Mouse (Mus musculus) embryo, embryonic 11.5 days (tissue): ENCODE measurements around the gene Arl1.
"Not testable (repeated sequence)": the region's sequence is repeated elsewhere in the genome, so short reads cannot be mapped to it uniquely, and the experiment has no call there.

ENCODE experiments used
- DNase-seq: peaks from one replicate; pipeline ENCODE4 v3.0.0-alpha.2; 2012; ENCODE audit warnings: low read depth, low spot score

Arl1 gene

DNA sequence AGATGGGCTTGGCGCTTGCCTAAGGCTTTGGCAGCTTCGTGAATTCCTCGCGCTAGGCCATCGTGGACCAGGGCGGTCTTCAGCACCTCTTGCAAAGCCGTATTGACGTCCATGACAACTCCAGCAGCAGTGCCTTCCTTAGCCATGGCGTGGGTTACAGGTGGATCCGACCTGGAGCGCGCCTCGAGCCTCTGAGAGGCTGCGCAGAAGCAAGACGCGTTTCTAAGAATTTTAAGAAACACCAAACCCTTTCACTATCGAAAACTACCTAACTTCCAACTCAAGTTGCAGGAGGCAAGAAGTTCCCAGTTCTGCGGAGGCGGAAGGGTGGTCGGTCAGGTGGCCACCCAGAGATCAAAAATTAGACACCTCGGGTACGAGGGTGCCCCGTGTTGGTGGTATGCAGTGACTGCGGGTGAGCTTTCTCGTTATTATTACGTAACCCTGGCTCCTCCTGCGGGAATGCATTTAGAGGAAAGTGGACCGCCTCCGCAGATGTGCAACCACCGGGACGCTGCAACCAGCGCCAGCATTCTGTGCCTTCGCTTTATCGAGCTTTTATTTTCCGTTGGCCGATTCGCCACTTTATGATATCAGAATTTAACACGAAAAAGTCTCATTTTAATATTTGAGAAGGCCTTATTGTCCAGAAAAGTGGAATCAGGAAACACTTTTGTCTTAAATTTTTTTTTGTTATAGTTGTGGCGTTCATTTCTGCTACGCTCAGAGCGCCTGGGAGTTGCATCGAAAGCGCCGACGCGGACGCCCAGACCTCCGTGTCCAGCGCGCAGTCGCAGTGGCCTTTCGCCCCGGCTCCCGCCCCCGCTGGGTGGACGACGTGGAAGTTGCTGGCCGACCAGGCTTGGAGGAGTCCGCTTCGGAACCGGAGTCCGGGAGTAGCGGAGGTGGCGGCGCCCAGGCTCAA is at the start of gene Arl1:
Gene Arl1, plus strand, starts transcription at position 288 of the 925 bp plus-strand sequence.
- DNase-seq = peak; percentile 83

DNA sequence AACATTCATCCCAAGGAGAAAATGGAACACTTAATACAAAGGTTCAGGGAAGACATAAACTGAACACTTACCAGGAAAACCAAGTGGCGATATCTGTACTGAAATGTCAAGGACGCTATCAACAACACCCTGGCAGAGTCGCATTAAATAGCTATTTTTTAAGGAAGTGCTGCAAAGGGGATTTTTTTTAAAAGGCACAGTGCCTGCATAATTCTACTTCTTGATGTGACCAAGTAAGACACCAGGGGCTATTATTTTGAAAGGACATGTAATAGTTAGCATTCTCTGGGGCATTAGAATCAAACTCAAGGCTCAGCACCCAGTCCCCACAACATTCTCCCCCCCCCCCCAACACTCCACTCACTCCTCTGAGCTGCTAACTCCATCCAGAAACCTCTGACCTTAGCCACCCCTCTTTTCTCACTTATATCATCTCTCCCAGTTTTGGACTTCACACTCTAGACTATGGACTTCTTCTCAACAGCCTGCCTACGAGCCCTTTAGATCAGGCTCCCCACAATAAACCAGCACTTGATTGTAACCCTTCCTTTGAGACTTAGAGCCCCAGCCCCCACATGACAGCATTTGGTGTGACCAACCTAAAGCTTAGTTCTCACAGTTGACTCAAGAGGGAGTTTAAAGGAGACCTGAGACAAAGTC is 47.6 kb upstream of the Arl1 start:
- no peak for DNase-seq

DNA sequence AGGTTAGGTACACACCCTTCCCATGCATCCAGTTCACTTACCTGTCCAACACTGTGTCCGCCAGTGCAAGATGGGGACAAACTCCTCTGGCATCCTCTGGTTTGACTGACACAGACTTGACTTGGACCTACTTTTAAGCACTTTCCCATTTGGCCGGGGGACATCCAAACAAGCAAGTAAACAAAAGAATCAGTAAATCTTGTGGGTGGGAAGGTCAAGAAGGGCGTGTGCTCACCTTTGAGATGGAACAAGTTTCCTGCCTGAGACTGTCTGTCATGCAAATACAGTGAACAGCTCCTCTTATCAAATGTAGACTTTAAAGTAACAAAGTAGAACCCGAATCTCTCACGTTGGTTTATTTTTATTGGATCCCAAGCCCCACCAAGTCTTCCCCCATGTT is 45.7 kb upstream of the Arl1 start, which contains the start of gene Spic:
Gene Spic, minus strand, starts transcription at position 91 of the 400 bp plus-strand sequence.
- no peak for DNase-seq

DNA sequence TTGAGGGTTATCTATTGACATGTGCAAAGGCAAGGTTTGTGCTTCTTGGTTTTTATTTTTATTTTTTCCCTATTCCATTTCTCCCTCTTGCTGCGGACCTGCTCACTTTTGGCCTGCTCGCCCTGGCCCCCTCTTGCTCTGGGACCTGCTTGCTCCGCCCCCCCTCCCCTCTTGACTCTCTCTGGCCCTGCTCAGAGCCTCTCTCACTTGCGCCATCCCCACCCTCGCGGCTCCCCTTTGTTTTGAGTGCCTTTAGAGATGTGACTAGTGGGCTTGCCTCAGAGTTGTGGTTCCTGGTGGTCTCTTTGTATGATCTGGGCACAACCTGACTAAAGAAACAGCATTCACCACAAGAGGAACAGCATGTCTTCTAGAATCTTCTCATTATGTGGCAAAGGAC is 29.7 kb upstream of the Arl1 start:
- no peak for DNase-seq

DNA sequence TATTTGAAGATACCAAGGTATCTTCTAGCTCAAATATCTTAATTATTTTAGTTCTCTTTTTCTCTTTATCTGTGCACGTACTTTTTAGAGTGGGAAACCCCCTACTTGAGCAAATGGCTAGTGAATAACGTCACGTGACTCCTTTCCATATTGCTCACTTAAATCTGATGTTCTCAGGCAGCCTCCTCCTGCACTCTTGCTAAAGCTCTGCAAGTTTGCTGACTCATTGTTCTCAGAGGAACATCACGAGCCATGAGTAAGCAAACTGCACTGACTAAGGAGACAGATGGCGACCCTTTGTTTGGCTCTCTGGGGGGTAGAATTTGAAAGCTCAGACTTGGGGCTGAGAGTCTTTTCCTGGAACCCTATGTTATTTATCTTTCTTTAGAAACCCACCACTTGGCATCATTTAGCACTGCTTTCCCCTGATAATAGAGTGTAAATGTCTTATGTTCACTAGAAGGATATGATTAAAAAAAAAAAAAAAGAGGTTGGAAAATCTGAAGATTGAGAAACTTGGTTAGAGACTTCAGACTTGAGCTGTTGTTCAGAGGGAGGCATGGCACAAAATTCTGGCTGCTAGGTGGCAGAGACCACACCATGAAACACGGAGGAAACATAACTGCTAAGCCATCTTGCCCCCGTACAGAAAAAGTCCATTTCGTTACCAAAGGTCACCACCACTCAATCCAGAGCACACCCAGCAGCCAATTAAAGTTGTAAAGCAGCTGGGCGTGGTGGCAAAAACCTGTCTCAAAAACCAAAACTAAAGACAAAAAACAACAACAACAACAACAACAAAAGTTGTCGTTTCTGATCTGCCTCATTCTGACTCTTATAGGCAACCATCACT is 21.8 kb upstream of the Arl1 start:
- DNase-seq = no peak

DNA sequence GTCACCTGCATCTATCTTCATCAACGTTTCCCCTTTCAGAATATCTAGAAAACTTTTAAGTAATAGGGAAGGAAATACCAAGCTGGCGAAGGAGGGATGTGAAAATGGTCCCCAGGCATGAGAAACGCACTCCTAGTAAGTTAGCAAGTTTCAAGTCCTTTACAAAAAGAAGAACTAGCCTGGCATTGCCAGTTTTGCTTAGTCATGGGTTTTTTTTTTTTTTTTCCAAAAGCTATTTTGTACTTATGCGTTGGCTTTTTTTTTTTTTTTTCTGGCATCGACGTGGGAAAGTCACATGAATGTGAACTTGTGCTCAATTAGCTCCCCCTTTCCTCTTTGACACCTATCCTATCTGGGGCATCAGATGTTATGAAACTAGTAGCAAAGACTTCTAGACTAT is 18.3 kb upstream of the Arl1 start:
- no peak for DNase-seq

DNA sequence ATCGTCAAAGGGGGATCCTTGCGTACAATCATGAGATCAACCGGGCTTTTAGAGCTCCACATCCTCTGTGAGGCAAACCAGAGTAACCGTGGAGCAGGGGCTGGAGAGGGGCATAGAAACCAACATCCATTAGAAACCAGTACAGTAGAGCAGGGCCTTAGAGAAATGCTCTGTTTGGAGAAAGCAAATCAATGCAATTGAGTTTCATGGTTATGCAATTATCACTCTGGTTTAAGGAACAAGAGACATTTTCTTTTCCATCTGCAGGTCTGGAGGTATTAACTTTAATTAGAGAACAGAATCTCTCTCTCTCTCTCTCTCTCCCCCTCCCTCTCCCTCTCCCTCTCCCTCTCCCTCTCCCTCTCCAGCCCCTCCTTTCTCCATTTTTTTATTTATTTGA is 15.9 kb upstream of the Arl1 start:
- DNase-seq = no peak

DNA sequence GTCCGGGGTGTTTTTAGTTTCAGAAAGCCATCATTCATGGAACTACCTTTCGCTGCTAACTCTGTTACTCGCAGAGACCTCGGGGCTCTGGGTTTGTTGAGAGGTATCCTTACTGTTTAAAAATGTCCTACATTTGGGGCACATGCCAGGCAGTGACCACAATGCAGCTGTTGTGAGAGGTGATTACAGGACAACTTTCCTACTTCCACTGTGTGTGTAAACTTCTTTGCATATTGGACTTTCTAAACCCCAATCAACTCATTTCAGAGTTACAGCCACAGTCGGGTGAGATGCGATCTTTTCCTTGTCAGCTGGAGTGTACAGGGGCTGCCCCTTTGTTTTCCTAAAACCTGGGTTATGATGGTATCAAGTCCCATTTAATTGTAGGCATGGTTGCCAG is 15.0 kb upstream of the Arl1 start:
- no peak for DNase-seq

DNA sequence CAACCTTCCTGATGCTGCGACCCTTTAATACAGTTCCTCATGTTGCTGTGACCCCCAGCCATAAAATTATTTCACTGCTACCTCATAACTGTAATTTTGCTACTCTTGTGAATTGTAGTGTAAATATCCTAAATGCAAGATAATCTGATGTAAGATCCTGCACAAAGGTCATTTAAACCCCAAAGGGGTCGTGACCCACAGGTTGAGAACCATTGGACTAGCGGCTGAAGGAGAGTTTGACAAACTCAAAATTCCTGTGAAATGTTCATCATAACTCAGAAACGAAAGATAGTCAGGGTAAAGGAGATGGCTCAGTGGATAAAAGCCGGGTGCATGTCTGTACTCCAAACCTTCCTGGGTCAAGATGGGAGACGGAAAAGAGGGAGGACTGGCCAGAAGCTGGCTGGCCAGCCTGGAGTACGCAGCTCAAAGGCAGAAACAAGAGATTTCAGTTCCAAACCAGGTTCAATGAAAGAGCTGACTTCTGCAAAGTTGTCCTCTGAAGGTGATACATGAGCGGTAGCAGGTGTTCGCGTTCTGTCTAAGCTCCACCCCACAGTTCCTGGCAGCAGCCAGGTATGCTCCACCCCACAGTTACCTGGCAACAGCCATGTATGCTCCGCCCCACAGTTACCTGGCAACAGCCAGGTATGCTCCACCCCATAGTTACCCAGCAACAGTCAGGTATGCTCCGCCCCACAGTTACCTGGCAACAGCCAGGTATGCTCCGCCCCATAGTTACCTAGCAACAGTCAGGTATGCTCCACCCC is 13.5 kb upstream of the Arl1 start:
- no peak for DNase-seq

DNA sequence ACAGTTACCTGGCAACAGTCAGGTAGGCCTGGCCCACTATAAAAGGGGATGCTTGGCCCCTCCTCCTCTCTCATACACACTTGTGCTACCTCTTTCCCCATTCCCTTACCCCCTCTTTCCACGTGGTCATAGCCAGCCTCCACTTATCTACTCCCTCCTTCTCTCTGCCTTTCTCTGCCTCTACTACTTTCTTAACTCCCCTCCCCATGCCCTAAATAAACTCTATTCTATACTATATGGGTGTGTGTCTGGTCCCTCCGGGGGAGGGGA is 13.0 kb upstream of the Arl1 start:
- no peak for DNase-seq

DNA sequence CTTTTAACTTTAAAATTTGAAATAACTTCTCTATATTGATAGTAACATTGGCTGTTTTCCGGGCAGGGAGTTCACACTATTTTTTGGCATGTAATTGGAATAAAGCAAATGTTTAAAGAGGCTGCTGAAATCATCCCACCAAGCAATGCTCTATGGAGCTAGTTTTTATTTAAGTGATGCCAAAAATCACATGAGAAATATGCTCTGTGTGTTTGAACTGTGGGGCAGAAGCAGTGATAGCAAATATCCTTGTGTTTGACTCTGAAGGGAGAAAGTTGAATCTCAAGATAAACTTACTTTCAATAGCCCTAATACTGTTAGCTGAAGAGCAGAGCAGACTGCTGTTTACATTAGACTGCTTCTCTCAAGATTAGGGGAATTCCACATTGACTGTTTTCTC is 11.0 kb upstream of the Arl1 start:
- DNase-seq = no peak

DNA sequence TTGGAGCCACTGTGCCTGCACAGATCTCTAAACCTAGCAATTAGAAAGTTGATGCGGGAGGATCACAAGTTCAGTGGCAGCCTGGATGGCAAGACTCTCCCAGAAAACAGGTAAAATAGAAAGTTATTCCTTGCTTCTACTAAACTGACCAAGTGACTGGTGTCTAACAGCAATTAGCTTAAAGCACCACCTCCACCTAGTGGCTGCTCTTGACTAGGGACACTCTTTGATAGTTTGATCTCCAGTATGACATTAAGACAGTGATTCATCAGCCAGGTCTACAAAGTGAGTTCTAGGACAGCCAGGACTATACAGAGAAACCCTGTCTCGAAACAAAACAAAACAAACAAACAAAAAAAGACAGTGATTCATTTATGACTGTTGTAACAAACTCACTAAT is 5.3 kb upstream of the Arl1 start:
- no peak for DNase-seq

DNA sequence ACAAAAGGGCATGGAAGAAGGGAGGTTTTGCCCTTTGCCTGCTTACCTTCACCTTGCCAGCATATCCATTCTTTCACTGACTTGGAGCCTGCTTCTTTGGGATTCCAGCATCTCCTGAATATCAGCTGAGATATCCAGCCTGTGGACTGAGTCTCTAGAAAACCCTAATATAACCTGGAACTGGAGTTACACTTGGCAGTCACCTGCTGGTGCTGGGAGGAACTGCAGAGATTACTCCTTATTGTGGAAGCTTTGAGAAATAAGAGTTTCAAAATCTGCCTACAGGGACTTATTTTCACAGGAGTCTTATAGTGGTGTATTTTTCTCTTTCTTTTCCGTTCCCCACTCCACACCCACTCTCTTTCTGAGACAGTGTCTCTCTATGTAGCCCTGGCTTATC is 3.5 kb upstream of the Arl1 start:
- DNase-seq = no peak

DNA sequence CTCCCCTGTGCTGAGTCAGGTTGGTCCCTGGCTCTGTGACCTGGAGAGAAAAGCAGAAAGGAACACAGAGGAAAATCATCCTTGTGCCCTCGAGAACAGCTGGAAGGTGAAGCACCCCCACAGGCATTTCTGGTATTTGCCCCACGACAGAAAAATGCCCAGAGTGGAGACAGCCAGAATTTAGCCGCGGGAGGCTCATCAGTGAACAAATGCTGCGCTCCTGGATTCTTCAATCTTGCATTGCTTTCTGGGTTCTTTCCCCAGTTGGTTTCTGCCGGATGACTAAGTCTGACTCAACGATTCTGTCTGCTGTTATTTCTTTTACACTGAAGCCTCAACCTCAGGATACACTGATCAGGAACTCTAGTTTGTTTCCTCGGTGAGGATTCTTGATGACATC is 2.5 kb upstream of the Arl1 start:
- no peak for DNase-seq

DNA sequence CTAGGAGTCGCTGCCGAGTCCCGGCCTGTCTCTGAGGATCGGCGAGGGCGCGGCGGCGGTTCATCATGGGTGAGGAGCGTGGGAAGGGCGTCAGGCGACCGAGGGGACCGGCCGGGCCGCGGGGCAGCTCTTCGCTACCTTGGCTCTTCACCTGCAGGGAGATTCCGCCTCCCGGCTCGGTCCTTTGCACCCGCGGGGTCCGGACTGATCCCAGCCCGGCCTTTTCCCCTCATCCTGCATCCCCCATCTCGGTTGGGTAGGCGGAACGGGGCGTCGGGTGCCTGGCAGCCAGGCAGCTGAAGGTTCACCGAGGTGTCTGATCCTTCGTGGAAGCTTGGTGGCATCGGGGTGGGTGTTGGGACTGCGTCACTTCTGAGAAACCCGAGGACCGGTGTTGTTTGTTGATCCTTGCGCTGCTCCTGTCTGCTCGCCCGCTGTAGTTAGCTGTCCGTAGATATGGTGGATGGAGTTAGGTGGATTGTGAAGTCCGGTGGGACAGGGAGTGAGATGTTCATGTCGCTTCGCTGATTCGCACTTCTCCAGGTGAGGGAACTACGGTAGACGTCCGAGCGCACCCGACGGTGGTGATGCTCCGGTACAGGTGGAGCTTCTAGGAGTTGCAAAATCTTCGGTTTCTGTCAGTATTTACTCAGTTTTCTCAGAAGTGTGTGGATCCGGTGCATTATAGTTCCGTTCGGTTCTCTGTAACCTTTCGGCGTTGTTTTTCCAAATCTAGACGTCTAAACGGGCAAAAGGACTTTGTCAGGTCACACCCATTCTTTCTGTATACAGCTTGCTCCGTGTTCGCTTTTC is 1.0 kb downstream of the Arl1 start:
- DNase-seq = no peak

DNA sequence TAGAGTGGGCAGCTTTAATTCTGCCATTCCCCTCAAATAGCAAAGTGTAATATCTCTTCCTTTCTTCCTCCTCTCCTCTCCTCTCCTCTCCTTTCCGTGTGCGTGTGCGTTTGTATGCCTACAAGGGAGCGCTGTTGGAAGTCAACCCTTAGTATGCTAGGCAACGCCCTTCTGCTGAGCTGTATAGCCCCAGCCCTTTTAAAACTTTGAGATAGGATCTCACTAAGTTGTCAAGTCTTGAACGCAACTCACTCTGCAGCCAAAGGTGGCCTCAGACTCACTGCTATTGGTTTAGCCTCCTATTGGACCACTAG is 1.6 kb downstream of the Arl1 start:
- no peak for DNase-seq

DNA sequence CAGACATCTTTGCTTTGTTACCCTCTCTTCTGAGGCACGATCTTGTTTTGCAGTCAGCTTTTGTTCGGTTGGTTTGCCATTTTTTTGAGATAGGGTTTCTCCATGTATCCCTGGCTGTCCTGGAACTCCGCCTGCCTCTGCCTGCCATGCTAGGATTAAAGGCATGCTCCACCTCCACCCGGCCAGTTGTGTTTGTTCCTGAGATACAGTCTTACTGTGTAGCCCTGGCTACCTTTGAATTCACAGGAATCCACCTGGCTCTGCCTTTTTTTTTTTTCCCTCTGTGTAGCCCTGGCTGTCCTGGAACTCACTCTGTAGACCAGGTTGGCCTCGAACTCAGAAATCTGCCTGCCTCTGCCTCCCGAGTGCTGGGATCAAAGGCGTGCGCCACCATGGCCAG is 8.4 kb downstream of the Arl1 start:
- not testable (repeated sequence) for DNase-seq

DNA sequence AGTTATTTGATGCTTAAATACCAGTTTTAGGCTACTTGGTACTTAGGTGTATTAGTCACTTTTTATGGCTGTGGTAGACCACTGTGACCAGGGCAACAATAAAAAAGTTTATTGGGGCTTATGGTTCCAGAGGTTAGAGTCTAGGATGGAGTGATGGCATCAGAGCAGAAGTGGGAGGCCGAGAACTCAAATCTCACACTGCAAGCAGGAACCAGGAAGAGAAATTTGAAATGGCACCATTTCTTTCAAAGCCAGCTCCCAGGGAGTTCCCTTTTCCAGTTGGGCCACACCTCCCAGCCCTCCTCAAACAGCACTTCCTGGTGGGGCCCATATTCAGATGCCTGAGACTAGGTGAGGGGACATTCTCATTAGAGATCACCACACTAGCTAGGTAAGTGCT is 9.2 kb downstream of the Arl1 start:
- no peak for DNase-seq

DNA sequence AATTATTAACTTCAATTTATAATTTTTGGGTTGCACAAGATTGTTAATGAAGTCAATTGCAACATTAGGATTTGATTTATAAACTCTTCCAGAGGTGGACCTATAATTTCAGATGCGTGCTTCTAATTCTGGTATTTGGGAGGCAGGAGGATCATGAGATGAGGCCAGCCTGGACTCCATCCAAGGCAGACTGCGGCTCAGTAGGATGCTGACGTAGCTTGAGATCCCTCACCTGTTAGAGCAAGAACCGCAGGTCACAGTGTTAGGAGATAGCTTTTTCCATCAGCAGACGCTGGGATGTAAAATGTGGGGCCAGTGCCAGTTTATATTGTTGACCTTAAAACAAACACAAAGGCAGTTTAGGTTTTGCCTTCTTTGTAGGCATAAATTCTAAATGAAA is 10.1 kb downstream of the Arl1 start:
- no peak for DNase-seq

DNA sequence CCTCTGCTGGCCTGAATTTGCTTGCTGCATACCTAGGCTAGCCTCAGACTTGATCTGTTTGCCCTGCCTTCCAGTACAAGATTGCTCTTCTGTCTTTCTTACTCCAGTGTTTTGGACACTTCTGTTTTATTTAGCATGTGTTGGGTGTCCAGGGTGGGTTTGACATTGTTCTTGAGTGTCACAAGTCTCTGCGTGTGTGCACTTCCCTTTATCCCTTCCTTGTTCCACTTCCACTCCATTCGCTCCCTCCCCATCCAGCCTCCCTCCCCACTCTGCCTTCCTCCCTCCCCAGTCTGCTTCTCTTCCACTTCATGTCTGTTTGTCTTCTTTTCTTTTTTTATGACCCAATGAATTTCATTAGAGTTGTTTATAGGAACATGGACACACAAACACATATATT is 10.8 kb downstream of the Arl1 start:
- no peak for DNase-seq
